Mouse (Mus musculus) stomach, postnatal 0 days (tissue): Measurements from ENCODE around the gene Tpd52l1. TPM values are rescaled to one million over a fixed set of nuclear protein-coding genes. Genes with fewer than 3 reads are reported as not detected.
"Not testable (repeated sequence)": the region's sequence is repeated elsewhere in the genome, so short reads cannot be mapped to it uniquely, and the experiment has no call there.

ENCODE experiments used
- ATAC-seq: fragments of 200-750 bp; cut with Nextera tagmentation; 2 replicates; pipeline ENCODE4 v1.8.0; 2017; ENCODE audit not compliant: low FRiP score, low TSS enrichment
- DNase-seq: peaks from one replicate; pipeline ENCODE4 v3.0.0-alpha.2; 2016; ENCODE audit warnings: low spot score
- H3K27ac ChIP-seq: fragments of 300-500 bp; sonication (generic); replicated peaks from 2 replicates; pipeline ENCODE4 v1.5.1; 2014; ENCODE audit warnings: mild to moderate bottlenecking, control low read depth
- H3K27me3 ChIP-seq: fragments of 300-500 bp; sonication (generic); 2 replicates; pipeline ENCODE4 v1.6.1; 2014; ENCODE audit warnings: low read length; ENCODE audit not compliant: control insufficient read depth, insufficient read depth
- H3K36me3 ChIP-seq: fragments of 300-500 bp; sonication (generic); 2 replicates; pipeline ENCODE4 v1.6.1; 2014; ENCODE audit warnings: low read length, mixed read lengths; ENCODE audit not compliant: control insufficient read depth, insufficient read depth
- H3K4me1 ChIP-seq: fragments of 300-500 bp; sonication (generic); replicated peaks from 2 replicates; pipeline ENCODE4 v1.6.1; 2014; ENCODE audit warnings: antibody characterized with exemption; ENCODE audit not compliant: control insufficient read depth, insufficient read depth
- H3K4me2 ChIP-seq: fragments of 300-500 bp; sonication (generic); replicated peaks from 2 replicates; pipeline ENCODE4 v1.6.1; 2014; ENCODE audit warnings: low read depth, mild to moderate bottlenecking, control low read depth, moderate library complexity
- H3K4me3 ChIP-seq: fragments of 300-500 bp; sonication (generic); 2 replicates; pipeline ENCODE4 v1.5.1; 2014; ENCODE audit warnings: low read depth, low read length, control low read depth
- H3K9ac ChIP-seq: fragments of 300-500 bp; sonication (generic); 2 replicates; pipeline ENCODE4 v1.6.1; 2014; ENCODE audit warnings: mild to moderate bottlenecking, low read length, control low read depth, mixed read lengths
- H3K9me3 ChIP-seq: fragments of 300-500 bp; sonication (generic); 2 replicates; pipeline ENCODE4 v1.6.1; 2016; ENCODE audit warnings: low read length; ENCODE audit not compliant: control insufficient read depth
- CTCF ChIP-seq: IDR thresholded peaks from 2 replicates; pipeline ENCODE4 v1.5.1; 2016; ENCODE audit warnings: antibody characterized with exemption, low read depth, mild to moderate bottlenecking, moderate library complexity
- EP300 ChIP-seq: optimal IDR thresholded peaks from 2 replicates; pipeline ENCODE3; 2016; ENCODE audit warnings: antibody characterized with exemption
- WGBS: fragments of 180-500 bp; shearing (Covaris S2); extraction: QIAGEN DNeasy Blood & Tissue Kit; methylation state at CpG from one replicate; pipeline ENCODE4 v1.1.7; 2014; 5-methylcytosine and 5-hydroxymethylcytosine counted together
- polyA plus RNA-seq: library from polyadenylated mRNA; unstranded; fragments of >200 nt; fragmentation: Nextera tagmentation; extraction: Ambion mirVana; gene quantifications from 2 replicates; pipeline ENCODE4 v1.2.1, GENCODE M21; 2015

The Tpd52l1 gene
- polyA plus RNA-seq, 1 experiment from 2014 or later: 24.3 TPM

GRCm38 (mm10) chr10:31417956-31418355 is 27.8 kb downstream of the Tpd52l1 start:
- H3K4me1 ChIP-seq: no peaks in the 10 kb centered on the region
- ATAC-seq (no peak), DNase-seq (no peak)
- no peak overlapping the region for H3K9ac ChIP-seq
- no peaks in the 10 kb centered on the region for H3K9me3 ChIP-seq
- no peak overlapping the region for H3K27ac ChIP-seq
- no peak overlapping the region for H3K4me3 ChIP-seq
- H3K27me3 ChIP-seq: no peaks in the 10 kb centered on the region
- no peaks in the 10 kb centered on the region for H3K36me3 ChIP-seq
- H3K4me2 ChIP-seq: no peak overlapping the region
- TF ChIP-seq CTCF: no peak
- TF ChIP-seq EP300: no peak

DNA sequence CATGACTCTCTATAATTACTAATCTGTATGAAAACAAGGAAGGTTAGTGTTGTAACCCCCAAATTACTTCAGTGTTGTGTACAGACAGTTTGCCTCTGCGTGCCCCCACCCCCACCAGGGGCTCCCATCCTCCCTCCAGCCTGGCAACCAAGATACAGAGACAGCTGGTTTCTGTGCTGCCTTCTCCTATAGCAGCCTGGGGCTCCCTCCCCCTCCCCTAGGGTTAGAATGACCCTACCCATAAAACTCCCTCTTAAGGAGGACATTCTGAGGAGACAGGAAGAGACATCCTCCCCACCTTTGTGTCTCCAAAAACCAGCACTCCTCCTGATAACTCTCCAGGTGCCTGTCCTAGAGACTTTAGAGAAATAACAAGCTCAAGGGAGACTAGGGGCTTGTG is 52.8 kb downstream of the Tpd52l1 start:
- Histone ChIP-seq H3K27me3 (no peaks in the 10 kb centered on the region), H3K9ac (no peak overlapping the region), H3K4me1 (no peaks in the 10 kb centered on the region), H3K36me3 (no peaks in the 10 kb centered on the region), H3K4me3 (no peak overlapping the region), H3K27ac (no peak overlapping the region), H3K4me2 (no peak overlapping the region), H3K9me3 (no peaks in the 10 kb centered on the region)
- ATAC-seq: no peak
- no peak for DNase-seq
- 50% methylated on average over 1 of the region's 1 CpGs for WGBS
- TF ChIP-seq CTCF: no peak
- TF ChIP-seq EP300: no peak

- no peak overlapping the region for H3K4me3 ChIP-seq
- ATAC-seq: no peak
- 70% methylated on average over 4 of the region's 4 CpGs for WGBS
- H3K36me3 ChIP-seq: no peaks in the 10 kb centered on the region
- H3K27ac ChIP-seq: no peak overlapping the region
- TF ChIP-seq CTCF: no peak
- TF ChIP-seq EP300: no peak
- no peaks in the 10 kb centered on the region for H3K9me3 ChIP-seq
- H3K27me3 ChIP-seq: no peaks in the 10 kb centered on the region
- no peak for DNase-seq
- no peak overlapping the region for H3K4me2 ChIP-seq
- no peak overlapping the region for H3K9ac ChIP-seq
- no peaks in the 10 kb centered on the region for H3K4me1 ChIP-seq
Measured at GRCm38 (mm10) chr10:31390777-31391395, 54.9 kb downstream of the Tpd52l1 start.

GRCm38 (mm10) chr10:31388566-31388965 is 57.2 kb downstream of the Tpd52l1 start:
- not testable (repeated sequence) for DNase-seq, ATAC-seq
- WGBS: 88% methylated on average over 1 of the region's 1 CpGs

GRCm38 (mm10) chr10:31370200-31370599 is 75.6 kb downstream of the Tpd52l1 start:
- not testable (repeated sequence) for H3K9ac ChIP-seq, DNase-seq, ATAC-seq, H3K27ac ChIP-seq, H3K4me3 ChIP-seq, H3K27me3 ChIP-seq, H3K4me2 ChIP-seq, H3K4me1 ChIP-seq, H3K9me3 ChIP-seq, H3K36me3 ChIP-seq
- peak; percentile 62 for TF ChIP-seq CTCF
- 17% methylated on average over 4 of the region's 5 CpGs for WGBS

More at GRCm38 (mm10) chr10:31388566-31388965, 57.2 kb downstream of the Tpd52l1 start:
- H3K36me3 ChIP-seq, H3K4me2 ChIP-seq, H3K9me3 ChIP-seq, H3K27ac ChIP-seq, H3K4me1 ChIP-seq, H3K27me3 ChIP-seq, H3K9ac ChIP-seq, H3K4me3 ChIP-seq: not testable (repeated sequence)

GRCm38 (mm10) chr10:31359749-31360148 is 86.0 kb downstream of the Tpd52l1 start:
- Histone ChIP-seq H3K4me3 (no peak overlapping the region), H3K36me3 (no peaks in the 10 kb centered on the region), H3K4me2 (no peak overlapping the region), H3K27ac (no peak overlapping the region), H3K27me3 (no peaks in the 10 kb centered on the region), H3K9ac (no peak overlapping the region), H3K4me1 (no peaks in the 10 kb centered on the region), H3K9me3 (no peaks in the 10 kb centered on the region)
- WGBS: 85% methylated on average over 4 of the region's 4 CpGs
- TF ChIP-seq EP300 (no peak), CTCF (no peak)
- DNase-seq (no peak), ATAC-seq (no peak)
